Mouse (Mus musculus) heart, postnatal 0 days (tissue): ENCODE measurements around the gene Txn2.

ENCODE experiments used
- CTCF ChIP-seq: IDR thresholded peaks from 2 replicates; pipeline ENCODE4 v1.5.1; 2016; ENCODE audit warnings: antibody characterized with exemption, control low read depth, low read depth
- EP300 ChIP-seq: IDR thresholded peaks from 2 replicates; pipeline ENCODE4 v1.6.1; 2016; ENCODE audit warnings: antibody characterized with exemption, low read depth

DNA sequence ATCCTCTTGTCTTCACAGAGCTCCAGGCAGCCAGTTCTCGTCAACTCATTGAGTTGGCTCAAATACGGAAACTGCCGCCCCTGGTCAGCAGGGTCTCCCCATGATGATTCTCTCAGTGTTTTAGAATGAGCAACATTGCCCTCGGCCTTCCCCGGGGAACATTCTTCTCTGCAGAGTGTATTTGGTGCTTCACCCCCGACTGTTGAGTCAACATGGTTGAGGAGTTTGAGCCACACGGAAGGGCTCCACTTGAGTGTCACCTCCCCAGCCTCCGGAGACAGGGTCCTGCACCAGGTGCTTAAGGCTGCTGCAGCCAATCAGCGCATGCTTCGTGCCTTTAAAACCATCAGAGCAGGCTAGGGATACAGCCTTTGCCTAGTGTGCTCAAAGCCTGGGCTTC is 35.5 kb downstream of the Txn2 start:
- TF ChIP-seq CTCF: no peak
- TF ChIP-seq EP300: no peak
